Comparison of ENCODE assay signal across 8 mouse cellular contexts in the genomic region with DNA sequence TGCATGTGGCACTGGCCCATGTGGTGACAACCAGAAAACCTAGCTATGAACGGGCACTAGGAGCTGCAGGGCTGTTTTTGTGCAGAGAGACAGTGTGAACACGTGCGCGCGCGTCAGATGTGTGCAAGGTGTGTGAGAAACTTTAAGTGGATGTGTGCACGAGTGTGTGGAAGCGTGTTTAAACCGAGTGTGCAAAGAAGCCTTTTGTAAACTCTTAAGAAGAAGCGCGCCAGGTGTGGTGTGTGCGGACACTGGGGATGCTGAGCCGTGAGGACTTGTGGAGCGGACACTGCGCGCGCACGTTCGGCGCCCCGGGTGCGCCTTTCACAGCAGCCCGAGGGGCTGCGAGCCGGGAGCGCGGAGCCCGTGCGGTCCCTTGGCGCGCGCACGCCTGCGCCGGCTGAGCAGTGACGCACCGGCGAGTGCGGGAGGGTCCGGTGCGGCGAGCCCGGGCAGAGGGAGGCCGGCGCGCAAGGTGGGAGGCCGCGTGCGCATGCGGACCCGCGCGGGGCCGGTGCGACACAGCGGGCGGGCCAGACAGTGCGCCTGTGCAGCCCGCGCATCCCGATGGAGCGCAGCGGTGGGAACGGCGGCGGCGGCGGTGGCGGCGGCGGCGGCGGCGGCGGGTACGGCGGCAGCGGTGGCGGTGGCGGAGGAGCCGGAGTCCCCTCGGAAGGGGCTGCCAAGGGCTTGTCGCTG. TPM values are rescaled to one million over a fixed set of nuclear protein-coding genes. Genes with fewer than 3 reads are reported as not detected.
DNase-seq lines count a peak whose midpoint lies in the region; ATAC-seq lines count a peak whose summit lies in the region.

Gene Map7d2 (plus strand): TSS at position 443 of the 699 bp plus-strand sequence.

- H3K27ac ChIP-seq in kidney, embryonic 14.5 days (ENCODE audit: low read depth, low read length) = no peak within 1 kb of the TSS
- H3K27ac ChIP-seq in brown adipose tissue, adult 24 weeks (replicated peaks; ENCODE audit: low read depth, low read length) = no peak within 1 kb of the TSS
- peak within 1 kb of the TSS; percentile 39; the same call in 1 of the 2 replicates for H3K27ac ChIP-seq in forebrain, embryonic 14.5 days (ENCODE audit: low read depth, low read length)
- H3K27ac ChIP-seq in liver, embryonic 16.5 days (ENCODE audit: low read length) = no peak within 1 kb of the TSS

- no peaks in the 10 kb centered on the region for H3K9me3 ChIP-seq in kidney, embryonic 14.5 days (ENCODE audit: control insufficient read depth, low read length)
- H3K9me3 ChIP-seq in forebrain, embryonic 14.5 days (replicated peaks; ENCODE audit: control insufficient read depth, low read length) = no peaks in the 10 kb centered on the region
- H3K9me3 ChIP-seq in liver, embryonic 16.5 days (replicated peaks; ENCODE audit: control insufficient read depth, low read length) = no peaks in the 10 kb centered on the region

- ATAC-seq in kidney, embryonic 14.5 days (ENCODE audit: low FRiP score, low TSS enrichment) = peak; percentile 89
- ATAC-seq in forebrain, embryonic 14.5 days = peak; percentile 95
- ATAC-seq in liver, embryonic 16.5 days (ENCODE audit: low read depth) = no peak

- WGBS in kidney, embryonic 14.5 days = 37% methylated on average over 56 of the region's 83 CpGs
- WGBS in forebrain, embryonic 14.5 days = 32% methylated on average over 37 of the region's 83 CpGs
- 16% methylated on average over 61 of the region's 83 CpGs for WGBS in liver, embryonic 16.5 days (ENCODE audit: insufficient replicate concordance)

- DNase-seq in kidney, adult 11 months = no peak
- peak; percentile 67 for DNase-seq in forebrain, embryonic 14.5 days (ENCODE audit: low spot score)
- DNase-seq in kidney, postnatal 4 days = peak; percentile 16 to 38
- peak; percentile 44 to 49 for DNase-seq in right cerebral cortex, adult 2 months (ENCODE audit: low spot score in 2 of 2)
- DNase-seq in gastrocnemius, postnatal 14 days = no peak

- peak within 1 kb of the TSS; percentile 52 for H3K4me3 ChIP-seq in kidney, embryonic 14.5 days (ENCODE audit: low read length)
- H3K4me3 ChIP-seq in brown adipose tissue, adult 24 weeks (ENCODE audit: insufficient read depth, low read depth, low read length) = peak within 1 kb of the TSS; percentile 53
- H3K4me3 ChIP-seq in forebrain, embryonic 14.5 days (ENCODE audit: low read depth, low read length) = peak within 1 kb of the TSS; percentile 52
- H3K4me3 ChIP-seq in liver, embryonic 16.5 days (ENCODE audit: low read depth, low read length) = peak within 1 kb of the TSS; percentile 49

- peak within 1 kb of the TSS; percentile 94 for H3K4me2 ChIP-seq in kidney, embryonic 14.5 days (replicated peaks; ENCODE audit: low read depth, low read length)
- peak within 1 kb of the TSS; percentile 66 for H3K4me2 ChIP-seq in forebrain, embryonic 14.5 days (ENCODE audit: low read length)
- H3K4me2 ChIP-seq in liver, embryonic 16.5 days (ENCODE audit: low read depth, low read length) = peak within 1 kb of the TSS; percentile 71

- H3K36me3 ChIP-seq in kidney, embryonic 14.5 days (ENCODE audit: control insufficient read depth, insufficient read depth, low read length) = no peaks in the 10 kb centered on the region
- no peaks in the 10 kb centered on the region for H3K36me3 ChIP-seq in forebrain, embryonic 14.5 days (ENCODE audit: control insufficient read depth, insufficient read depth, low read length)
- no peaks in the 10 kb centered on the region for H3K36me3 ChIP-seq in liver, embryonic 16.5 days (ENCODE audit: control insufficient read depth, insufficient read depth)

- intact Hi-C loops in gastrocnemius, postnatal 14 days (cut with DNase I; ENCODE audit: low total_unique reads) = no loop called here

- peak within 1 kb of the TSS; percentile 37 for H3K9ac ChIP-seq in kidney, embryonic 14.5 days (ENCODE audit: low read depth, low read length)
- H3K9ac ChIP-seq in forebrain, embryonic 14.5 days (ENCODE audit: low read length) = peak within 1 kb of the TSS; percentile 56
- H3K9ac ChIP-seq in liver, embryonic 16.5 days (ENCODE audit: low read depth, low read length) = no peak within 1 kb of the TSS

- no peaks in the 10 kb centered on the region for H3K4me1 ChIP-seq in kidney, embryonic 14.5 days (ENCODE audit: control insufficient read depth, insufficient read depth, low read length)
- no peaks in the 10 kb centered on the region for H3K4me1 ChIP-seq in brown adipose tissue, adult 24 weeks (ENCODE audit: control insufficient read depth, insufficient read depth, insufficient read length, low read length)
- no peaks in the 10 kb centered on the region for H3K4me1 ChIP-seq in forebrain, embryonic 14.5 days (ENCODE audit: control insufficient read depth, insufficient read depth, low read length)
- H3K4me1 ChIP-seq in liver, embryonic 16.5 days (ENCODE audit: control insufficient read depth, low read depth, low read length) = no peaks in the 10 kb centered on the region

- H3K27me3 ChIP-seq in kidney, embryonic 14.5 days (ENCODE audit: control insufficient read depth, insufficient read depth, low read length) = peaks cover 15% of the 10 kb centered on the region; the same call in 1 of the 2 replicates
- no peaks in the 10 kb centered on the region for H3K27me3 ChIP-seq in forebrain, embryonic 14.5 days (replicated peaks; ENCODE audit: control insufficient read depth, insufficient read depth, low read length)
- H3K27me3 ChIP-seq in liver, embryonic 16.5 days (ENCODE audit: control insufficient read depth, insufficient read depth, low read depth, low read length) = peaks cover 42% of the 10 kb centered on the region

RNA-seq across cellular contexts. Expression of gene Map7d2, which starts in this region (rescaled TPM):
- polyA plus RNA-seq in kidney, embryonic 14.5 days (2014; fragmentation: Nextera tagmentation; extraction: Ambion mirVana) = 2.8 and 3.1 TPM in 2 replicates
- not detected in 2 replicates for polyA plus RNA-seq in brown adipose tissue, adult 24 weeks (2012; ENCODE audit: insufficient read depth, insufficient read length, missing spikeins)
- 12.3 and 15.3 TPM in 2 replicates for polyA plus RNA-seq in forebrain, embryonic 14.5 days (2014; fragmentation: Nextera tagmentation; extraction: Ambion mirVana)
- polyA plus RNA-seq in liver, embryonic 16.5 days (2015; fragmentation: Nextera tagmentation; extraction: Ambion mirVana) = not detected in 2 replicates
- total RNA-seq in gastrocnemius, postnatal 14 days (2021) = under 1 TPM; 0.16 to 0.82 TPM

Comparison
In these comparisons a context has a peak if more than half of its experiments do, and no peak if none do; other contexts are left out.
1. DNase-seq: peak in forebrain, embryonic 14.5 days (single experiment), kidney, postnatal 4 days (2 of 2) and right cerebral cortex, adult 2 months (2 of 2); none in kidney, adult 11 months (single experiment) and gastrocnemius, postnatal 14 days (single experiment).
2. Peak in every context shown above with its lines, with median percentiles within 50 percentile points of each other: H3K4me2 ChIP-seq and H3K4me3 ChIP-seq.